Mouse (Mus musculus) liver, embryonic 16.5 days (tissue): ENCODE data around the gene Gpm6b. TPM values are rescaled to one million over a fixed set of nuclear protein-coding genes. Genes with fewer than 3 reads are reported as not detected.

Source experiments
- ATAC-seq: fragments of 200-750 bp; cut with Nextera tagmentation; 2 replicates; pipeline ENCODE4 v1.8.0; 2017; ENCODE audit warnings: low read depth, mild to moderate bottlenecking, moderate number of reproducible peaks, moderate library complexity
- H3K27ac ChIP-seq: fragments of 300-500 bp; sonication (generic); 2 replicates; pipeline ENCODE4 v1.5.1; 2014; ENCODE audit warnings: mild to moderate bottlenecking, low read length
- H3K27me3 ChIP-seq: fragments of 300-500 bp; sonication (generic); 2 replicates; pipeline ENCODE4 v1.6.1; 2014; ENCODE audit warnings: low read depth, low read length, mixed read lengths; ENCODE audit not compliant: control insufficient read depth, insufficient read depth
- H3K36me3 ChIP-seq: fragments of 300-500 bp; sonication (generic); 2 replicates; pipeline ENCODE4 v1.6.1; 2014; ENCODE audit warnings: mild to moderate bottlenecking; ENCODE audit not compliant: control insufficient read depth, insufficient read depth
- H3K4me1 ChIP-seq: fragments of 300-500 bp; sonication (generic); 2 replicates; pipeline ENCODE4 v1.6.1; 2014; ENCODE audit warnings: low read depth, low read length, mixed read lengths; ENCODE audit not compliant: control insufficient read depth
- H3K4me2 ChIP-seq: fragments of 300-500 bp; sonication (generic); 2 replicates; pipeline ENCODE4 v1.6.1; 2014; ENCODE audit warnings: low read depth, low read length, mixed read lengths
- H3K4me3 ChIP-seq: fragments of 300-500 bp; sonication (generic); 2 replicates; pipeline ENCODE4 v1.5.1; 2014; ENCODE audit warnings: low read depth, mild to moderate bottlenecking, low read length
- H3K9ac ChIP-seq: fragments of 300-500 bp; sonication (generic); 2 replicates; pipeline ENCODE4 v1.6.1; 2014; ENCODE audit warnings: low read depth, low read length
- H3K9me3 ChIP-seq: fragments of 300-500 bp; sonication (generic); replicated peaks from 2 replicates; pipeline ENCODE4 v1.6.1; 2016; ENCODE audit warnings: low read length; ENCODE audit not compliant: control insufficient read depth
- WGBS: fragments of 180-500 bp; shearing (Covaris S2); extraction: QIAGEN DNeasy Blood & Tissue Kit; methylation state at CpG from one replicate; pipeline ENCODE4 v1.1.7; 2014; ENCODE audit not compliant: insufficient replicate concordance; 5-methylcytosine and 5-hydroxymethylcytosine counted together
- polyA plus RNA-seq: library from polyadenylated mRNA; unstranded; fragments of >200 nt; fragmentation: Nextera tagmentation; extraction: Ambion mirVana; gene quantifications from 2 replicates; pipeline ENCODE4 v1.2.1, GENCODE M21; 2015

Gene Gpm6b
- polyA plus RNA-seq, 1 experiment from 2014 or later = 2.1 TPM

- H3K4me1 ChIP-seq = no peaks in the 10 kb centered on the region
- no peaks in the 10 kb centered on the region for H3K9me3 ChIP-seq
- H3K27ac ChIP-seq = no peak overlapping the region
- no peak for ATAC-seq
- H3K4me2 ChIP-seq = no peak overlapping the region
- no peaks in the 10 kb centered on the region for H3K36me3 ChIP-seq
- H3K27me3 ChIP-seq = no peaks in the 10 kb centered on the region
- H3K4me3 ChIP-seq = no peak overlapping the region
- 34% methylated on average over 3 of the region's 3 CpGs for WGBS
- H3K9ac ChIP-seq = no peak overlapping the region
Measured at GRCm38 (mm10) chrX:166229750-166230149, 9.0 kb upstream of the Gpm6b start.

- no peak overlapping the region for H3K27ac ChIP-seq
- H3K4me1 ChIP-seq = no peaks in the 10 kb centered on the region
- no peak overlapping the region for H3K9ac ChIP-seq
- no peaks in the 10 kb centered on the region for H3K27me3 ChIP-seq
- no peaks in the 10 kb centered on the region for H3K9me3 ChIP-seq
- ATAC-seq = peak; percentile 48; the same call in 1 of the 2 replicates
- WGBS = 56% methylated on average over 6 of the region's 6 CpGs
- H3K4me2 ChIP-seq = no peak overlapping the region
- H3K36me3 ChIP-seq = no peaks in the 10 kb centered on the region
- H3K4me3 ChIP-seq = no peak overlapping the region
Measured at GRCm38 (mm10) chrX:166230515-166231267, 8.0 kb upstream of the Gpm6b start.

- no peak overlapping the region for H3K4me2 ChIP-seq
- WGBS = 34% methylated on average over 2 of the region's 2 CpGs
- H3K27me3 ChIP-seq = peaks cover 30% of the 10 kb centered on the region
- no peaks in the 10 kb centered on the region for H3K4me1 ChIP-seq
- H3K9me3 ChIP-seq = no peaks in the 10 kb centered on the region
- no peaks in the 10 kb centered on the region for H3K36me3 ChIP-seq
- ATAC-seq = no peak
- H3K9ac ChIP-seq = no peak overlapping the region
- H3K27ac ChIP-seq = no peak overlapping the region
- H3K4me3 ChIP-seq = no peak overlapping the region
Measured at GRCm38 (mm10) chrX:166236131-166236530, 2.6 kb upstream of the Gpm6b start.

- H3K9ac ChIP-seq = no peak overlapping the region
Measured at GRCm38 (mm10) chrX:166239520-166239919, 809 bp downstream of the Gpm6b start.

GRCm38 (mm10) chrX:166240751-166241150 lies 2.0 kb downstream of the Gpm6b start:
- 59% methylated on average over 7 of the region's 7 CpGs for WGBS

More at GRCm38 (mm10) chrX:166239520-166239919, 809 bp downstream of the Gpm6b start:
- H3K36me3 ChIP-seq = no peaks in the 10 kb centered on the region
- no peaks in the 10 kb centered on the region for H3K9me3 ChIP-seq
- no peaks in the 10 kb centered on the region for H3K4me1 ChIP-seq
- peaks cover 30% of the 10 kb centered on the region for H3K27me3 ChIP-seq
- H3K4me2 ChIP-seq = peak overlapping the region; percentile 65
- H3K27ac ChIP-seq = no peak overlapping the region
- 29% methylated on average over 13 of the region's 13 CpGs for WGBS
- H3K4me3 ChIP-seq = peak overlapping the region; percentile 48
- ATAC-seq = no peak

GRCm38 (mm10) chrX:166243261-166243885 lies 4.7 kb downstream of the Gpm6b start:
- no peak overlapping the region for H3K27ac ChIP-seq
- no peaks in the 10 kb centered on the region for H3K36me3 ChIP-seq
- H3K9ac ChIP-seq = no peak overlapping the region
- no peak overlapping the region for H3K4me2 ChIP-seq
- no peak for ATAC-seq
- no peaks in the 10 kb centered on the region for H3K9me3 ChIP-seq
- no peak overlapping the region for H3K4me3 ChIP-seq
- H3K27me3 ChIP-seq = peaks cover 17% of the 10 kb centered on the region
- no peaks in the 10 kb centered on the region for H3K4me1 ChIP-seq
- WGBS = 49% methylated on average over 4 of the region's 4 CpGs

More at GRCm38 (mm10) chrX:166240751-166241150, 2.0 kb downstream of the Gpm6b start:
- H3K9ac ChIP-seq = no peak overlapping the region
- no peak overlapping the region for H3K4me3 ChIP-seq
- no peak overlapping the region for H3K4me2 ChIP-seq
- ATAC-seq = no peak
- H3K36me3 ChIP-seq = no peaks in the 10 kb centered on the region
- peaks cover 30% of the 10 kb centered on the region for H3K27me3 ChIP-seq
- no peaks in the 10 kb centered on the region for H3K9me3 ChIP-seq
- H3K27ac ChIP-seq = no peak overlapping the region
- H3K4me1 ChIP-seq = no peaks in the 10 kb centered on the region

GRCm38 (mm10) chrX:166271489-166271888 lies 32.8 kb downstream of the Gpm6b start:
- Histone ChIP-seq H3K27me3 (no peaks in the 10 kb centered on the region), H3K27ac (no peak overlapping the region), H3K4me3 (no peak overlapping the region), H3K9ac (no peak overlapping the region), H3K36me3 (no peaks in the 10 kb centered on the region), H3K9me3 (no peaks in the 10 kb centered on the region), H3K4me1 (no peaks in the 10 kb centered on the region), H3K4me2 (no peak overlapping the region)
- ATAC-seq = no peak
- WGBS = 37% methylated on average over 1 of the region's 1 CpGs

GRCm38 (mm10) chrX:166272646-166273045 lies 33.9 kb downstream of the Gpm6b start:
- no peak overlapping the region for H3K4me3 ChIP-seq
- WGBS = 67% methylated on average over 6 of the region's 6 CpGs
- H3K27ac ChIP-seq = no peak overlapping the region
- no peak overlapping the region for H3K9ac ChIP-seq
- no peaks in the 10 kb centered on the region for H3K36me3 ChIP-seq
- no peaks in the 10 kb centered on the region for H3K9me3 ChIP-seq
- no peaks in the 10 kb centered on the region for H3K4me1 ChIP-seq
- no peak overlapping the region for H3K4me2 ChIP-seq
- ATAC-seq = no peak
- H3K27me3 ChIP-seq = no peaks in the 10 kb centered on the region

- Histone ChIP-seq H3K27me3 (no peaks in the 10 kb centered on the region), H3K4me3 (no peak overlapping the region), H3K9me3 (no peaks in the 10 kb centered on the region), H3K36me3 (no peaks in the 10 kb centered on the region), H3K4me2 (no peak overlapping the region), H3K9ac (no peak overlapping the region), H3K4me1 (no peaks in the 10 kb centered on the region), H3K27ac (no peak overlapping the region)
- 57% methylated on average over 1 of the region's 1 CpGs for WGBS
- ATAC-seq = no peak
Measured at GRCm38 (mm10) chrX:166279861-166280260, 41.1 kb downstream of the Gpm6b start.
